Mouse (Mus musculus): ENCODE results near the gene Hist1h2ag.
"Not testable (repeated sequence)": the region's sequence is repeated elsewhere in the genome, so short reads cannot be mapped to it uniquely, and the experiment has no call there.

- TF ChIP-seq TAL1, GATA1 (IDR thresholded peaks at IDR 0.05; ENCODE audit: low read length): not testable (repeated sequence)
Observed at GRCm38 (mm10) chr13:22084140-22084539, 41.4 kb upstream of the Hist1h2ag start, which contains the start of gene Vmn1r188.
